Mouse (Mus musculus): ENCODE data around the gene Cnot1.

DNA sequence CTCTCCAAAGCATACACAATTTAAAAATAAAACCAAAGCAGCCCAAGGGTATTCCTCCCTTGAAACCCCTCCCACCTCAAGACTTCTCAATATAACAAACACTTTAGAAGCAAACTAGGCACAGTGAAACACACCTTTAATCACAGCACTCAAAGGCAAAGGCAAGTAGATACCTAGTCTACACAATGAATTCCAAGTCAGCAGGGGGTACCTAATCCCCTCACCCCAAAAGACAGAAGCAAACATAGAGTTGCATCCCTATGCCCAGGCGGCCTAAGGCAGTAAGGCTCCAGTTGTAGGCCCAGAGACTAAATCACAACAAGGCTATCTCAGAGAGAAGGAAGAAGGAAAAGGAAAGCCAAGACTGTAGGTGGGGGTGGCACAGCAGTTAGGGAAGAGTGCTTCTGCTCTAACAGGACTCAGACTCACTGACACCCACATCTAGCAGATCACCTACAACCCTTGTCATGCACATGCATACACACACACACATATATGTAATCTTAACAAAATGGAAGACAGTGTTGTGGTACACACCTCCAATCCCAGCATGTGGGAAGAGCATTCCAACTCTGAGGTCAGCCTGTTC lies 5.7 kb downstream of the Cnot1 start:
- TF ChIP-seq HCFC1 (IDR thresholded peaks at IDR 0.05; ENCODE audit: borderline replicate concordance, insufficient read depth, low read length), result no peak
- no peak for TF ChIP-seq MAFK (IDR thresholded peaks at IDR 0.05; ENCODE audit: insufficient read depth, low read depth, low read length)
- no peak for TF ChIP-seq CHD2 (IDR thresholded peaks at IDR 0.05; ENCODE audit: low read depth, low read length)

Data from ES-E14 (cell line).